Mouse (Mus musculus) thymus, postnatal 36 days (tissue): ENCODE measurements around the gene Ptov1.

ENCODE experiments used
- DNase-seq, 2 experiments: peaks; one replicate each; pipeline ENCODE4 v3.0.0; 2022; ENCODE audit warnings: mixed read lengths in 2 of 2

Ptov1 gene

GRCm38 (mm10) chr7:44838073-44838472 is 31.5 kb downstream of the Ptov1 start:
- DNase-seq = no peak

GRCm38 (mm10) chr7:44836423-44837053 is 33.0 kb downstream of the Ptov1 start:
- no peak for DNase-seq

DNA sequence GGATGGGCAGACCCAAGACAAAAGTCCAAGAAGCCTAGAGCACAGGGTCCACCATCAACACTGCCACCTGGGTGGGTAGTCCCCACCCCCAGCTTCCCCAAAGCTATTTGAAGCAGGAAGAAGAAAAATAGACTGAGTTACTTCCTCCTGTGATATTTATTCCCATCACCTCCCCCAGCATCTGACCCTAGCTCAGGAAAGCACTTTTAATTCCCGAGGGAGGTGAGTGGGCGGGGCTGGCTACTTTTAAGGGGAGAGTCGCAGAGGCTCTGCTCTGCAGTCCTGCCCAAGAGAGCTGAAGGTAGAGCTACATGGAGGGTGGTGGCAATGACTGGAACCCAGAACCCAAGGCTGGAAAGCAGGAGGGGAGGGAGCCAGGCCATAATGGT is 33.6 kb downstream of the Ptov1 start:
- DNase-seq = no peak

- DNase-seq = no peak
Observed at GRCm38 (mm10) chr7:44835373-44836015, 34.1 kb downstream of the Ptov1 start.

DNA sequence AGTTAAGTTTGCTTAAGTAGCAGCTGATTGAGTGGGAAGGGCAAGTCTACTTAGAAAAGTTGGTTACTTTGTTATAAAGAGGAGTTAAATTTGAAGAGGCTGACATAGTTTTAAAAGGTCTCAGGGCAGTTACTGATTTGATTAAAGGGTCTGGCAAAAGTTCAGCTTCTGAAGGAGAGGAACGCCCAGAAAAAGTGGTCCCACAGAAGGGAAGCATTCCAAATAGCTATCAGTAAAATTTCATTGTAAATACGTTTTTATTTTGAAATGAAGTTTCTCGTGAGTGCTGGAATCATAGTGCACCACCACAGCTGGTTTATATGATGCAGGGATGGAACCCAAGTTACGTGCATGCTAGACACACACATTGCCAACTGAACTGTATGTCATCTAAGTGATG is 36.8 kb downstream of the Ptov1 start:
- no peak for DNase-seq

GRCm38 (mm10) chr7:44828706-44829105 is 40.9 kb downstream of the Ptov1 start:
- no peak for DNase-seq

DNA sequence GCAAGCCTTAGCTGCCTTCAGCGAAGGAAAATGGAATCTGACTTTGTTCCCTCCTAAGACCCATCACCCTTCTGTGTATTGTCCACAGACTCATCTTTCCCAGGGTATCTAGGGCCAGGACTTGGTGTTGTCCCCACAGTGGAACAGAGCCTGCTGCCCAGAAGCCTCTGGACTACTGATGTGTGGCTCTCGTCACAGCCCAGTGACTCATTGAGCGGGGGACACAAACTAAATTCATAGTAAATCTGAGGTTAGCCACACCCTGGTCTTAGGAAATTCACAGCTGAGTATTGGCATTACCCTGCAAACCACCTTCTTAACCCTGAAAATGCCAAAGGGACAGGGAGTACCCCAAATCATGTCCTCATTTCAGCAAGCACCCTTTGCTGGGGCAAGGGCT is 42.8 kb downstream of the Ptov1 start:
- DNase-seq = no peak

DNA sequence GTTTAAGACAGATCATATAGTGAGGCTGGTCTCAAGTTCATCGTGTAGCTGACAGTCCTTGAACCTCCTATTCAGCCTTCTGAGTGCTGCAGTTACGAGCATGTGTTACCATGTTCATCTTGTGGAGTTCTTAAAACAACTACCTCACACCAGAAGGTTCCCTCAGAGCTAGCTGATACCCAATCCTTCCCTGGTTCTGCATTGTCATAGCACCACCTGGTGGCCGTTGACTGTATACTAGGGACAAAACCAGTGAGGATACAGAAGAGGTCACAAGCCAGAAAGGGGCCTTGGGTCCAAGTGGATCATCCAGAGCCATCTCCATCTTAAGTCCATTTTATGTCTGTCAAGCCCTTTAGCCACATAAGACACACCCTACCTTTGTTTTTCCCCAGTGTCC is 44.7 kb downstream of the Ptov1 start:
- peak; percentile 75 to 80 for DNase-seq

DNA sequence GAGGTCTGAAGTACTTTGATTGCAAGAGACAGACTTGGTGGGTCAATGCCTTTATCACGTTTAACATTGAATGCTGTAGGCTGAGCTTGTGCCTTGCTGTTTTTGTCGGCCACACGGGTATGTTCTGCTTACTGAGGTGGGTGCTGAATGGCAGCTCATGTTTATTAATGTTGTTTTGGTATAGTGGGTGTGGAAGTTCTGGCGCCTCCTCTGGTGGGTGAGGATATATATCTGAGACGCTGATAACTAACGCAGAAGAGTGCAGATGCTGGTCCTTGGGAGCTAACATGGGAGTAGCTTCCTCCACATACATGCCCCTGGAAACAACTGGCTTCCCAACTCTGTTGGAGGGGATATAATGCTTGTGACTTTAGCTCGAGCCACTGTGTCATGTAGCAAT is 46.2 kb downstream of the Ptov1 start:
- peak in 1 of 2 experiments; percentile 12 for DNase-seq

GRCm38 (mm10) chr7:44821666-44822448 is 47.7 kb downstream of the Ptov1 start:
- peak; percentile 0 to 4 for DNase-seq

DNA sequence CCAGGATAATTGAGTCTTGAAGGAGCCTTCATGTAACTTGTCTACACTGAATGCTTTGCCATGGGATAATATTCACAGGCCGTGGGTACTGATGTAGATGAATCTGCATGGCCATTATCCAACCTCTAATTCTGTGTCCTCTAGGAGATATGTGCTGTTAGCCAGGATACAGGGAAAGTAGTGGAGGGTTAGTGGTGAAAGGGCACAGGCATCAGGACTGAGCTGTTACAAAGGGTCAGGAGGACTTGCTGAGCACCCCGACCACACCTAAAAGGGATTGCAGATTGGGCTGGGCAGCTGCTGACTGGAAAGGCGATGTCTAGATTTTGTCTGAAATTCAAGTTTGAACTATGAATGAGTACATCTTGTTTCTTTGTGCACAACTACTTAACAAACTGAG is 49.1 kb downstream of the Ptov1 start:
- no peak for DNase-seq

- no peak for DNase-seq
Observed at GRCm38 (mm10) chr7:44819863-44820262, 49.7 kb downstream of the Ptov1 start.

GRCm38 (mm10) chr7:44819391-44819790 is 50.2 kb downstream of the Ptov1 start:
- DNase-seq = no peak

GRCm38 (mm10) chr7:44818751-44819235 is 50.8 kb downstream of the Ptov1 start:
- DNase-seq = no peak

DNA sequence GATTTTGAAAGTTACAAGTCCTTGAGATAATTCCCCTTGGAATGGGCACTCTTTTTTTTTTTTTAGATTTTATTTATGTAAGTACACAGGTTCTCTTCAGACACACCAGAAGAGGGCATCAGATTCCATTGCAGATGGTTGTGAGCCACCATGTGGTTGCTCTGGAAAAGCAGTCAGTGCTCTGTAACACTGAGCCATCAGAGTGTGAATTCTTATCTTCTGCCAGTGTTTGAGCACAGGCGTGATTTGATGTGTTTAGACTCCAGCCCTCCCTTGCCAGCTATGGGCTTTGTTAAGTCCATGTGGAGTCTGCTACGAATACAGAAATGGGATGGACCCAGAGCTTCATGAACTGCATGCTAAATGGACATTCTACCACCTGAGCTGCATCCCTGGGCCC is 51.4 kb downstream of the Ptov1 start:
- DNase-seq = no peak

DNA sequence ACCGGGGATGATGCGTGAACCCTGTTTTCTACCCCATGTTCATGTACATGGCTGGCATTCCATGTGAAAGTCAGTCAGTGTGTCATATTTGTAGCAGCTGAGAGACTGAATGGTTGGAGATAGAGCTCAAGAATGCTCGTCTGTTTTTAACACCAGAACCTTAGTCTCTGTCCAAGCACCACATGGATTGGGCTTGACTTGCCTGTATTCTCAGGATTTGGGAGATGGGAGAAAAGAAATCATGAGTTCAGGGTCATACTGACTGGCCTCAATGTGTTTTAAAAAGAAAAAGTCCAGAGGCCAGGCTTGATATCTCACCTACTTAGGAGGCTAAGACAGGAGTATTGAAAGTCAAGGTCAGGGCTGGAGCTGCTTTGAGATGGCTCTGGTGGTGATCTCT is 52.1 kb downstream of the Ptov1 start:
- DNase-seq = no peak

DNA sequence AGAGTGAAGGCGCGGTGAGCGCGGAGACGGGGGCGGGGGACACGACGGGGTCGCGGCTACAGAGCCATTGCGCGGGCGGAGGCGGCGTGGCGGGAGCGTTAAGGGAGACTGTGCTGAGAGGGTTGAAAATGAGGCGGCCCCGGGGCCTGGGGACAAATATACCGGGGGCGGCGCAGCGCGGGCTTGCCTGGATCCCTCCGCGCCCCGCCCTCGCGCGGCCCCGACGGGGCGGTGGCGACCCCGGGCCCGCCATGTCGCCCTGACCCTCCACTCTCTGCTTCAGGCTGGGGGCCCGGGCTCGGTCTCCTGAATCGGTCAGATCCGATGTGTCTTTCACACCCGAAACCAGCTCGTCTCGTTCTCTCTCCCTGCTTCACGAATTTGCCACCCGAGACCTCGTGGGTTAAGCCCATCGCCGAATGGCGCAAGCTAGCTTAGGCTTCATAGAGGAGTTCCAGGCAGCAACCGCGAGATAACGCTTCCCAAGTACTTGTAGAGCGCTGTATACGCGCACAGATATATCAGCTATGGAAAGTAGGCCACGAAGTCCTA is 53.0 kb downstream of the Ptov1 start, which contains the start of gene Atf5:
Gene Atf5, minus strand, starts transcription at position 189 of the 552 bp plus-strand sequence.
- no peak for DNase-seq

GRCm38 (mm10) chr7:44815721-44816469 is 53.7 kb downstream of the Ptov1 start, which contains the start of the genes Nup62 and Il4i1:
Gene Nup62, plus strand, starts transcription at chr7:44816088.
Gene Il4i1, plus strand, starts transcription at chr7:44816387.
- peak; percentile 99 to 100 for DNase-seq

DNA sequence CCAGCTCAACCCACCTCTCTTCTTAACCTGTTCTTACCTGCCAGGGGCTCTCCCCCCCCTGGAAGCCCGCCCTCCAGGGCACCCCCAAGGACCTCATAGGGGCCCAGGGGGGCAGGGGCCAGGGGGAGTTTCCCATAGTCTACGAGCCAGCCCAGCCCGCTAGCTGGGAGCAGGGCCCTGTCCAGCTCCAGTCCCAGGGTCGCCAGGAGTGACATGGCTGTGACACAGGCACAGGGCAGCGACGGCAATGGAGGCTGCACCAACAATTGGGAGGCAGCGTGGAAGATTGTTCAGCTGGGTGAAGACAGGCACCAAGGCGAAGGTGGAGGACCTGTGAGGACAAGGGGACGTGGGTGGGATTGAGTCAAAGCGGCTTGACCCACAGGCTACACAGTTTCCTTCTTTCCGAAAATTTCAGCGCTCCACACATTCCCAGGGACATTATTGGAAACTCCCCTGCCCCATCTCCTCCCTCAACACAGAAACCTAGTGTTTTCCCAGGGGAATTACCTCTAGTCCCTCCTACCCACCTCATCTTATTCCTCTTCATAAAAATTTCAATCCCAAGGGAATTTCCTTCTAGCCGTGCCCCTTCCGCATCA is 54.5 kb downstream of the Ptov1 start:
- DNase-seq = peak in 1 of 2 experiments; percentile 53

DNA sequence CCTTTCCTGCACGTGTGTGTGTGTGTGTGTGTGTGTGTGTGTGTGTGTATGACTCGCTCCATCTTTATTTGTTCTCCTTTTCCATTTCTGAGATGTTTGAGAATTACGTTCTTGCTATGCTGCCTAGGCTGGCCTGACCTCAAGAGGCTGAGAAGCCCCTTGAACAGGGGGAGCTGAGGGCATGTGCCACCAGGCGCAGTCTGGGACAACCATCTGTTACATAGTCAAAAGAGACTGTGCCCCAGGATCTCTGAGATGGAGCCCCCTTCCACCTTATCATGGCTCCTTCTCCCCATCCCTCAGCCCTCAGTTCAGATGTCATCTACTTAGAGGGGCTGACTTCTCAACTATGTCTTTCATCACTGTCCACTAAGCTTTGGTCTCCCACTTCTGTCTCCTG is 55.2 kb downstream of the Ptov1 start:
- no peak for DNase-seq

- DNase-seq = no peak
Observed at GRCm38 (mm10) chr7:44813985-44814384, 55.6 kb downstream of the Ptov1 start.
